Mouse (Mus musculus) myocyte (in vitro differentiated cells): ENCODE data around the gene D630045J12Rik. TPM values are rescaled to one million over a fixed set of nuclear protein-coding genes. Genes with fewer than 3 reads are reported as not detected.

Experiments
- H3K27me3 ChIP-seq: one replicate; pipeline ENCODE4 v1.6.1; 2011; ENCODE audit not compliant: control insufficient read depth, insufficient read depth, insufficient read length
- H3K36me3 ChIP-seq: one replicate; pipeline ENCODE4 v1.6.1; 2011; ENCODE audit not compliant: control insufficient read depth, insufficient read depth
- H3K4me2 ChIP-seq: one replicate; pipeline ENCODE4 v1.6.1; 2011; ENCODE audit warnings: low read depth, control low read depth
- H3K4me3 ChIP-seq: one replicate; pipeline ENCODE4 v1.5.1; 2011; ENCODE audit warnings: mild to moderate bottlenecking, control low read depth, moderate library complexity
- H3K79me2 ChIP-seq: one replicate; pipeline ENCODE4 v1.6.1; 2011; ENCODE audit not compliant: control insufficient read depth, insufficient read depth
- H3ac ChIP-seq: one replicate; pipeline ENCODE4 v1.6.1; 2011; ENCODE audit not compliant: control insufficient read depth, insufficient read length
- CEBPB ChIP-seq: IDR thresholded peaks from 2 replicates; pipeline ENCODE4 v1.6.1; 2011; ENCODE audit warnings: mild to moderate bottlenecking, moderate library complexity; ENCODE audit not compliant: poor library complexity, insufficient read depth, severe bottlenecking
- E2F4 ChIP-seq: IDR thresholded peaks from one replicate; pipeline ENCODE4 v1.6.1; 2011; ENCODE audit warnings: mild to moderate bottlenecking, control low read depth, moderate library complexity; ENCODE audit not compliant: insufficient read depth
- MAX ChIP-seq: IDR thresholded peaks from one replicate; pipeline ENCODE4 v1.6.1; 2011; ENCODE audit warnings: low read depth, mild to moderate bottlenecking, control low read depth
- MYOD1 ChIP-seq, 3 experiments: IDR thresholded peaks; one replicate each; pipeline ENCODE4 v1.6.1; 2011; ENCODE audit warnings: control low read depth in 2 of 3, low read depth in 2 of 3, mild to moderate bottlenecking in 2 of 3, moderate library complexity in 1 of 3; ENCODE audit not compliant: insufficient read length in 2 of 3, control insufficient read depth in 1 of 3
- MYOG ChIP-seq, 3 experiments: IDR thresholded peaks; one replicate each; pipeline ENCODE4 v1.6.1; 2011; ENCODE audit warnings: control low read depth in 2 of 3, low read depth in 2 of 3, mild to moderate bottlenecking in 2 of 3; ENCODE audit not compliant: insufficient read length in 2 of 3, control insufficient read depth in 1 of 3, insufficient read depth in 1 of 3
- POLR2A ChIP-seq: IDR thresholded peaks from one replicate; pipeline ENCODE4 v1.6.1; 2011; ENCODE audit warnings: low read depth, mild to moderate bottlenecking, control low read depth, moderate library complexity; ENCODE audit not compliant: insufficient read length
- POLR2AphosphoS2 ChIP-seq: IDR thresholded peaks from one replicate; pipeline ENCODE4 v1.6.1; 2011; ENCODE audit warnings: low read depth, control low read depth; ENCODE audit not compliant: insufficient read length
- REST ChIP-seq: IDR thresholded peaks from one replicate; pipeline ENCODE4 v1.6.1; 2011; ENCODE audit warnings: mild to moderate bottlenecking, control low read depth, moderate library complexity; ENCODE audit not compliant: insufficient read depth, insufficient read length
- SRF ChIP-seq: IDR thresholded peaks from one replicate; pipeline ENCODE4 v1.6.1; 2011; ENCODE audit warnings: low read depth; ENCODE audit not compliant: control insufficient read depth, insufficient read length
- TCF12 ChIP-seq: IDR thresholded peaks from one replicate; pipeline ENCODE4 v1.6.1; 2011; ENCODE audit warnings: mild to moderate bottlenecking, control low read depth; ENCODE audit not compliant: poor library complexity, insufficient read depth, severe bottlenecking
- TCF3 ChIP-seq: IDR thresholded peaks from one replicate; pipeline ENCODE4 v1.6.1; 2011; ENCODE audit warnings: low read depth, control low read depth; ENCODE audit not compliant: insufficient read length
- USF1 ChIP-seq: IDR thresholded peaks from one replicate; pipeline ENCODE4 v1.6.1; 2011; ENCODE audit warnings: low read depth, mild to moderate bottlenecking, control low read depth, moderate library complexity
- polyA plus RNA-seq: library from polyadenylated mRNA; unstranded; fragments of >200 nt; fragmentation: generic; extraction: Trizol; gene quantifications from one replicate; pipeline ENCODE4 v1.2.1, GENCODE M21; 2012; ENCODE audit warnings: missing spikeins

D630045J12Rik gene
- polyA plus RNA-seq, 1 experiment: 0.77 TPM

DNA sequence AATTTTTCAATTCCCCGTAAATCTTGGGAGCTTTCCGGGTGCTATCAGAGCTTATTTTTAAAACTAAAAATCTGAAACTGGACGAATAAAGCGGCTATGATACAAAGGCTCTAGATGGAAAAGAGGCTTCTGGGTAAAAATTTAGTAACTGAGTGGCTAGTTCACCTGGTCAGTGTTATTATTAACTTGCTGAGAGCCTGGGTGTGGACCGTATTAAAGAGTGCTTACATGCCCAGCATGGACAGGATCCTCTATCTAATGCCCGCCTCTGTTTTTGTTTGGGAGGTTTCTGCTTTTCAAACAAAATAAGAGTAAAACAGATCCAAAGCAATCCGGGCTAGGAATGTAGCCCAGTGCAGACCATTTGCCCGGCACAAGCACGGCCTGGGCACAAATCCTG, 113.4 kb downstream of the D630045J12Rik start:
- Histone ChIP-seq H3K79me2 (no peaks in the 10 kb centered on the region), H3K36me3 (no peaks in the 10 kb centered on the region), H3ac (no peak overlapping the region), H3K4me3 (no peak overlapping the region), H3K4me2 (no peak overlapping the region), H3K27me3 (no peaks in the 10 kb centered on the region)
- TF ChIP-seq POLR2AphosphoS2 (no peak), CEBPB (no peak), MYOD1 (IDR thresholded peaks at IDR 0.05; ENCODE audit: control insufficient read depth in 1 of 3, insufficient read length in 2 of 3, low read depth in 2 of 3) (no peak), TCF3 (no peak), USF1 (no peak), REST (no peak), TCF12 (no peak), POLR2A (no peak), MAX (no peak), MYOG (IDR thresholded peaks at IDR 0.05; ENCODE audit: control insufficient read depth in 1 of 3, insufficient read depth in 1 of 3, insufficient read length in 2 of 3, low read depth in 2 of 3) (no peak), SRF (no peak), E2F4 (no peak)

GRCm38 (mm10) chr6:38139086-38139485, 114.7 kb downstream of the D630045J12Rik start:
- Histone ChIP-seq H3K36me3 (no peaks in the 10 kb centered on the region), H3ac (no peak overlapping the region), H3K4me3 (no peak overlapping the region), H3K4me2 (no peak overlapping the region), H3K27me3 (no peaks in the 10 kb centered on the region), H3K79me2 (no peaks in the 10 kb centered on the region)
- no peak for TF ChIP-seq MYOG (IDR thresholded peaks at IDR 0.05; ENCODE audit: control insufficient read depth in 1 of 3, insufficient read depth in 1 of 3, insufficient read length in 2 of 3, low read depth in 2 of 3)
- no peak for TF ChIP-seq MAX
- no peak for TF ChIP-seq POLR2AphosphoS2
- TF ChIP-seq CEBPB: no peak
- no peak for TF ChIP-seq USF1
- no peak for TF ChIP-seq SRF
- no peak for TF ChIP-seq TCF3
- TF ChIP-seq TCF12: no peak
- no peak for TF ChIP-seq POLR2A
- no peak for TF ChIP-seq E2F4
- no peak for TF ChIP-seq REST

GRCm38 (mm10) chr6:38134806-38135559, 118.8 kb downstream of the D630045J12Rik start:
- TF ChIP-seq E2F4 (no peak), MAX (no peak)
- peak overlapping the region; percentile 50 for H3K4me2 ChIP-seq
- H3ac ChIP-seq: no peak overlapping the region
- no peaks in the 10 kb centered on the region for H3K27me3 ChIP-seq
- no peaks in the 10 kb centered on the region for H3K79me2 ChIP-seq
- no peaks in the 10 kb centered on the region for H3K36me3 ChIP-seq
- H3K4me3 ChIP-seq: no peak overlapping the region

GRCm38 (mm10) chr6:38131801-38132231, 122.0 kb downstream of the D630045J12Rik start:
- Histone ChIP-seq H3ac (no peak overlapping the region), H3K27me3 (no peaks in the 10 kb centered on the region), H3K4me2 (no peak overlapping the region), H3K4me3 (no peak overlapping the region), H3K36me3 (no peaks in the 10 kb centered on the region), H3K79me2 (no peaks in the 10 kb centered on the region)
- TF ChIP-seq CEBPB (no peak), TCF3 (no peak), MYOD1 (IDR thresholded peaks at IDR 0.05; ENCODE audit: control insufficient read depth in 1 of 3, insufficient read length in 2 of 3, low read depth in 2 of 3) (no peak), MYOG (IDR thresholded peaks at IDR 0.05; ENCODE audit: control insufficient read depth in 1 of 3, insufficient read depth in 1 of 3, insufficient read length in 2 of 3, low read depth in 2 of 3) (no peak), REST (no peak), SRF (no peak), E2F4 (no peak), TCF12 (no peak), POLR2A (no peak), MAX (no peak), USF1 (no peak), POLR2AphosphoS2 (no peak)

- Histone ChIP-seq H3K79me2 (no peaks in the 10 kb centered on the region), H3ac (no peak overlapping the region), H3K4me3 (no peak overlapping the region), H3K4me2 (no peak overlapping the region), H3K27me3 (no peaks in the 10 kb centered on the region), H3K36me3 (no peaks in the 10 kb centered on the region)
- no peak for TF ChIP-seq MYOD1 (IDR thresholded peaks at IDR 0.05; ENCODE audit: control insufficient read depth in 1 of 3, insufficient read length in 2 of 3, low read depth in 2 of 3)
- TF ChIP-seq POLR2A: no peak
- TF ChIP-seq CEBPB: no peak
- TF ChIP-seq REST: no peak
- no peak for TF ChIP-seq MYOG (IDR thresholded peaks at IDR 0.05; ENCODE audit: control insufficient read depth in 1 of 3, insufficient read depth in 1 of 3, insufficient read length in 2 of 3, low read depth in 2 of 3)
- TF ChIP-seq TCF3: no peak
- no peak for TF ChIP-seq POLR2AphosphoS2
- TF ChIP-seq TCF12: no peak
- TF ChIP-seq SRF: no peak
- TF ChIP-seq E2F4: no peak
- TF ChIP-seq MAX: no peak
- TF ChIP-seq USF1: no peak
These were observed 123.9 kb downstream of the D630045J12Rik start for GRCm38 (mm10) chr6:38129883-38130282.
